11 mouse cellular contexts compared by ENCODE assay signal in genomic region chr2:129084959-129085358, GRCm38 (mm10). TPM values are rescaled to one million over a fixed set of nuclear protein-coding genes. Genes with fewer than 3 reads are reported as not detected.
DNase-seq lines count a peak whose midpoint lies in the region; ATAC-seq and TF ChIP-seq lines count a peak whose summit lies in the region.
"Had no signal": no experiment of that assay in that cellular context is flagged by ENCODE, and none has a peak within 500 bp of the region (broad histone marks: within the 10 kb centered on the region; RNA-seq: fewer than 3 reads in every experiment).

No protein-coding gene starts in this region.

- no peak overlapping the region for H3K27ac ChIP-seq in layer of hippocampus, adult 2 months
- no peak overlapping the region for H3K27ac ChIP-seq in bone marrow macrophage, adult 2 months (ENCODE audit: insufficient read depth, low read depth, low read length)
- H3K27ac ChIP-seq in lung, postnatal 0 days (ENCODE audit: low read length), result no peak overlapping the region
- no peak overlapping the region for H3K27ac ChIP-seq in forebrain, embryonic 15.5 days (replicated peaks)
- H3K27ac ChIP-seq: midbrain, embryonic 12.5 days had no signal

- no peak overlapping the region for H3K4me3 ChIP-seq in layer of hippocampus, adult 2 months
- no peak overlapping the region for H3K4me3 ChIP-seq in bone marrow macrophage, adult 2 months (ENCODE audit: insufficient read depth, low read length)
- H3K4me3 ChIP-seq in lung, postnatal 0 days (ENCODE audit: low read depth, low read length), result no peak overlapping the region
- no peak overlapping the region for H3K4me3 ChIP-seq in forebrain, embryonic 15.5 days
- H3K4me3 ChIP-seq: midbrain, embryonic 12.5 days had no signal

- H3K4me2 ChIP-seq in lung, postnatal 0 days (replicated peaks; ENCODE audit: low read depth, low read length), result no peak overlapping the region
- H3K4me2 ChIP-seq in forebrain, embryonic 15.5 days (replicated peaks), result no peak overlapping the region
- H3K4me2 ChIP-seq: midbrain, embryonic 12.5 days had no signal

- peak; percentile 40 for DNase-seq in adrenal gland, postnatal 10 days
- DNase-seq in adrenal gland, adult 8-10 months, result no peak
- DNase-seq in layer of hippocampus, adult 2 months (ENCODE audit: low spot score in 2 of 2), result peak in 1 of 2 experiments; percentile 40
- no peak for DNase-seq in layer of hippocampus, postnatal 36 days
- DNase-seq in lung, postnatal 0 days (ENCODE audit: low spot score), result peak; percentile 49
- no peak for DNase-seq in urinary bladder, adult 18-20 months (ENCODE audit: low spot score in 2 of 2)

- H3K36me3 ChIP-seq in lung, postnatal 0 days (ENCODE audit: insufficient read depth, low read length), result peaks cover 9% of the 10 kb centered on the region; the same call in 1 of the 2 replicates
- H3K36me3 ChIP-seq in forebrain, embryonic 15.5 days, result peaks cover 53% of the 10 kb centered on the region

- no peak overlapping the region for H3K9ac ChIP-seq in lung, postnatal 0 days (replicated peaks; ENCODE audit: low read depth)
- H3K9ac ChIP-seq in forebrain, embryonic 15.5 days (replicated peaks), result no peak overlapping the region
- H3K9ac ChIP-seq: midbrain, embryonic 12.5 days had no signal

- peaks cover 9% of the 10 kb centered on the region for H3K4me1 ChIP-seq in bone marrow macrophage, adult 2 months (ENCODE audit: control insufficient read depth, insufficient read depth, low read length)
- no peaks in the 10 kb centered on the region for H3K4me1 ChIP-seq in lung, postnatal 0 days (ENCODE audit: insufficient read depth, low read depth, low read length)
- H3K4me1 ChIP-seq in forebrain, embryonic 15.5 days, result no peaks in the 10 kb centered on the region
- H3K4me1 ChIP-seq: midbrain, embryonic 12.5 days had no signal

- WGBS in lung, postnatal 0 days, result 54% methylated on average over 2 of the region's 2 CpGs
- WGBS in forebrain, embryonic 15.5 days, result 59% methylated on average over 2 of the region's 2 CpGs

- no peak for TF ChIP-seq POLR2A in bone marrow macrophage, adult 2 months (IDR thresholded peaks at IDR 0.05; ENCODE audit: borderline replicate concordance, low read depth, low read length)

- TF ChIP-seq CTCF in layer of hippocampus, adult 2 months (conservative IDR thresholded peaks at IDR 0.05), result peak; percentile 88
- TF ChIP-seq CTCF in bone marrow macrophage, adult 2 months (IDR thresholded peaks at IDR 0.05; ENCODE audit: low read depth, low read length), result peak; percentile 49; the same call in 1 of the 2 replicates
- TF ChIP-seq CTCF in lung, postnatal 0 days (IDR thresholded peaks at IDR 0.05), result peak; percentile 76

- H3K9me3 ChIP-seq in lung, postnatal 0 days (ENCODE audit: low read length), result no peaks in the 10 kb centered on the region
- no peaks in the 10 kb centered on the region for H3K9me3 ChIP-seq in forebrain, embryonic 15.5 days
- H3K9me3 ChIP-seq: midbrain, embryonic 12.5 days had no signal

- no peaks in the 10 kb centered on the region for H3K27me3 ChIP-seq in lung, postnatal 0 days (replicated peaks; ENCODE audit: insufficient read depth, low read length)
- H3K27me3 ChIP-seq in forebrain, embryonic 15.5 days, result no peaks in the 10 kb centered on the region
- H3K27me3 ChIP-seq: midbrain, embryonic 12.5 days had no signal

- no peak for TF ChIP-seq EP300 in lung, postnatal 0 days (IDR thresholded peaks at IDR 0.05)

- no peak for ATAC-seq in lung, postnatal 0 days
- ATAC-seq in forebrain, embryonic 15.5 days (replicated peaks), result no peak

RNA-seq across cellular contexts. Expression of gene Polr1b, which starts 15.8 kb away (rescaled TPM):
- total RNA-seq in adrenal gland, postnatal 10 days (2021), result 10 to 100 TPM; 16.6 to 19.8 TPM
- total RNA-seq in adrenal gland, adult 8-10 months (2022), result 10 to 100 TPM; 17.6 to 23.3 (median 20.6) TPM
- total RNA-seq in layer of hippocampus, adult 2 months (2021), result 10 to 100 TPM; 16.2 to 17.2 TPM
- 10 to 100 TPM; 16.0 to 18.3 TPM for total RNA-seq in layer of hippocampus, postnatal 36 days (2021)
- polyA plus RNA-seq in bone marrow macrophage, adult 2 months (2012; ENCODE audit: insufficient read depth, insufficient read length, missing spikeins), result 6.8 and 8.3 TPM in 2 replicates
- polyA plus RNA-seq in lung, postnatal 0 days (2015; fragmentation: Nextera tagmentation; extraction: Ambion mirVana), result 5.5 and 6.7 TPM in 2 replicates
- polyA plus RNA-seq in forebrain, embryonic 15.5 days (2015; fragmentation: Nextera tagmentation; extraction: Ambion mirVana), result 17.8 and 19.5 TPM in 2 replicates

RNA-seq across cellular contexts. Expression of gene Ttl, which starts 19.2 kb away (rescaled TPM):
- total RNA-seq in adrenal gland, postnatal 10 days (2021), result 10 to 100 TPM in 1 of 2 experiments, 1 to 10 TPM in 1; 9.9 to 14.1 TPM
- total RNA-seq in adrenal gland, adult 8-10 months (2022), result 10 to 100 TPM; 10.6 to 14.2 (median 12.1) TPM
- total RNA-seq in layer of hippocampus, adult 2 months (2021), result 10 to 100 TPM; 33.2 to 33.5 TPM
- 10 to 100 TPM; 32.2 to 33.4 TPM for total RNA-seq in layer of hippocampus, postnatal 36 days (2021)
- polyA plus RNA-seq in bone marrow macrophage, adult 2 months (2012; ENCODE audit: insufficient read depth, insufficient read length, missing spikeins), result 5.9 and 7.5 TPM in 2 replicates
- 10.0 and 11.6 TPM in 2 replicates for polyA plus RNA-seq in lung, postnatal 0 days (2015; fragmentation: Nextera tagmentation; extraction: Ambion mirVana)
- 31.7 and 32.4 TPM in 2 replicates for polyA plus RNA-seq in forebrain, embryonic 15.5 days (2015; fragmentation: Nextera tagmentation; extraction: Ambion mirVana)

RNA-seq across cellular contexts. Expression of gene Vinac1, which starts 37.0 kb away (rescaled TPM):
- total RNA-seq in adrenal gland, postnatal 10 days (2021), result under 1 TPM; 0.06 to 0.18 TPM
- under 1 TPM in 2 of 4 experiments, not detected in 2; 0.05 to 0.17 TPM for total RNA-seq in adrenal gland, adult 8-10 months (2022)
- under 1 TPM; 0.08 to 0.10 TPM for total RNA-seq in layer of hippocampus, adult 2 months (2021)
- under 1 TPM in 1 of 2 experiments, not detected in 1; 0.07 TPM for total RNA-seq in layer of hippocampus, postnatal 36 days (2021)
- polyA plus RNA-seq in bone marrow macrophage, adult 2 months (2012; ENCODE audit: insufficient read depth, insufficient read length, missing spikeins), result not detected in 2 replicates
- 0.18 and 0.23 TPM in 2 replicates for polyA plus RNA-seq in lung, postnatal 0 days (2015; fragmentation: Nextera tagmentation; extraction: Ambion mirVana)
- polyA plus RNA-seq in forebrain, embryonic 15.5 days (2015; fragmentation: Nextera tagmentation; extraction: Ambion mirVana), result 0.25 and 0.36 TPM in 2 replicates
- total RNA-seq: heart, adult 18-20 months had no signal
- polyA plus RNA-seq: C2C12 had no signal

RNA-seq across cellular contexts. Expression of gene Chchd5, which starts 44.5 kb away (rescaled TPM):
- total RNA-seq in adrenal gland, postnatal 10 days (2021), result 10 to 100 TPM; 17.3 to 20.2 TPM
- 10 to 100 TPM; 23.5 to 27.8 (median 24.9) TPM for total RNA-seq in adrenal gland, adult 8-10 months (2022)
- 10 to 100 TPM; 12.1 to 14.1 TPM for total RNA-seq in layer of hippocampus, adult 2 months (2021)
- total RNA-seq in layer of hippocampus, postnatal 36 days (2021), result 10 to 100 TPM; 10.8 to 12.4 TPM
- 15.3 and 20.0 TPM in 2 replicates for polyA plus RNA-seq in bone marrow macrophage, adult 2 months (2012; ENCODE audit: insufficient read depth, insufficient read length, missing spikeins)
- polyA plus RNA-seq in lung, postnatal 0 days (2015; fragmentation: Nextera tagmentation; extraction: Ambion mirVana), result 21.1 and 21.4 TPM in 2 replicates
- 22.5 and 26.2 TPM in 2 replicates for polyA plus RNA-seq in forebrain, embryonic 15.5 days (2015; fragmentation: Nextera tagmentation; extraction: Ambion mirVana)

Comparison
In these comparisons a context has a peak if more than half of its experiments do, and no peak if none do; other contexts are left out.
1. DNase-seq: peak in adrenal gland, postnatal 10 days (single experiment) and lung, postnatal 0 days (single experiment); none in adrenal gland, adult 8-10 months (single experiment), layer of hippocampus, postnatal 36 days (0 of 2) and urinary bladder, adult 18-20 months (0 of 2).
2. Peak in every context shown above with its lines, with median percentiles within 50 percentile points of each other: CTCF ChIP-seq.